Mouse (Mus musculus) CH12.LX (cell line): Measurements from ENCODE around the gene Zcchc24.

Experiments used
- EP300 ChIP-seq: IDR thresholded peaks from 2 replicates; pipeline ENCODE4 v1.6.1; 2011; ENCODE audit warnings: low read length, improper control_type of control experiment
- HCFC1 ChIP-seq: IDR thresholded peaks from 2 replicates; pipeline ENCODE4 v1.6.1; 2012; ENCODE audit warnings: low read depth, mild to moderate bottlenecking, inconsistent platforms, low read length, improper control_type of control experiment
- MAX ChIP-seq: IDR thresholded peaks from 2 replicates; pipeline ENCODE4 v1.6.1; 2011; ENCODE audit warnings: low read length, improper control_type of control experiment
- POLR2A ChIP-seq: IDR thresholded peaks from 2 replicates; pipeline ENCODE4 v1.6.1; 2011; ENCODE audit warnings: low read depth, mild to moderate bottlenecking, improper control_type of control experiment, low read length
- SIN3A ChIP-seq: IDR thresholded peaks from 2 replicates; pipeline ENCODE4 v1.6.1; 2012; ENCODE audit warnings: low read length, improper control_type of control experiment, inconsistent platforms

- TF ChIP-seq HCFC1 (no peak), SIN3A (no peak), MAX (no peak), EP300 (no peak), POLR2A (no peak)
Observed at GRCm38 (mm10) chr14:25682020-25682419, 86.8 kb downstream of the Zcchc24 start.
